Mouse (Mus musculus) ES-Bruce4 (cell line): ENCODE data around the gene Cys1.

ENCODE experiments used
- CTCF ChIP-seq: IDR thresholded peaks from one replicate; pipeline ENCODE4 v1.8.1; 2011; ENCODE audit warnings: low read depth, low read length
- POLR2A ChIP-seq: IDR thresholded peaks from one replicate; pipeline ENCODE4 v1.8.1; 2011; ENCODE audit warnings: low read length; ENCODE audit not compliant: insufficient read depth

- no peak for TF ChIP-seq CTCF
- TF ChIP-seq POLR2A, result no peak
These were observed 8.7 kb upstream of the Cys1 start for GRCm38 (mm10) chr12:24690351-24690750.
